Mouse (Mus musculus): ENCODE data around the gene Thpo. TPM values are rescaled to one million over a fixed set of nuclear protein-coding genes. Genes with fewer than 3 reads are reported as not detected.

The Thpo gene
- polyA plus RNA-seq, 1 experiment from 2014 or later: 1.2 TPM

DNA sequence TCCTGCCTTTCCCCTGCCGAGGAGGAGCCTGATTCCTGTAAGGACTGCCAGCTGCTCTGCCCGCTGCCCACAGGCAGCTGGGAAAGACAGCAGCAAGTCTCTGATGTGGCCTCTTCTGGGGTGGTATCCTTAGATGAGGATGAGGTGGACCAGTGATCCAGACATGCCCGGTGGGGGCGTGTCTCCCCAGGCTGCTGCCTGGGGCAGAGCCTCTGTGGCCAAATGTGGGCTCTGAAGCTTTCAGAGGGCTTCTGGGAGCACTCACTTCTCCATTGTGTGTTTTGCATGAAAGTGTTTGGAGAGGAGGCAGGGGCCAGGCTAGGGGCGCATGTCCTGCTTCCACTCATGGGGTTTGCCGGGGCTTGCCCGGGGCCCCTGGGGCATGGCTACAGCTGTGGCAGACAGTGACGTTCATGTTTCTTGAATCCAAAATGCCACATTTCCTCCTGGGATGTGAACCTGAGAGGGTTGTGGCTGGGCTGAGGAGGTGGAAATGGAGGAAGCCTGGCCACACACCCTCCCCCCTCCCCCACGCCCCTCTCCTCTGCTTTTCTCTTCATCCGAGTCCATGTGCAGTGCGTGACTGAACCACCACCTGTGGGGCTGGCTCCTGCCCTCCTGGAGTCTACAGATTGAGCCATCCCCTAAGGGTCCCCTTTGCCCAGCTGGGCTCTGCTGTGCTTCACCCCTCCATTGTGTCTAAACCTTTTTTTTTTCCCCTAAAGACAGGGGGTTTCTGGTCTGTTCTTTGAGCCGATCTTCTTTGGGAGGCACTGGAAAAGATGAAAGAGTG, 32.4 kb downstream of the Thpo start:
- peak; percentile 24; the same call in 1 of the 2 replicates for ATAC-seq (ENCODE audit: low FRiP score)
- WGBS: 16% methylated on average over 12 of the region's 12 CpGs
- DNase-seq (ENCODE audit: low spot score): no peak
- Histone ChIP-seq H3K27ac (peak overlapping the region; percentile 34; the same call in 1 of the 2 replicates), H3K36me3 (replicated peaks; ENCODE audit: control insufficient read depth, insufficient read depth) (peaks cover 56% of the 10 kb centered on the region), H3K4me1 (replicated peaks; ENCODE audit: control insufficient read depth, insufficient read depth, low read length) (peaks cover 19% of the 10 kb centered on the region), H3K9ac (no peak overlapping the region), H3K27me3 (ENCODE audit: control insufficient read depth, insufficient read depth, low read length) (no peaks in the 10 kb centered on the region), H3K9me3 (ENCODE audit: control insufficient read depth, low read length) (no peaks in the 10 kb centered on the region), H3K4me2 (replicated peaks) (no peak overlapping the region), H3K4me3 (replicated peaks; ENCODE audit: low read length) (no peak overlapping the region)

- Histone ChIP-seq H3K36me3 (replicated peaks; ENCODE audit: control insufficient read depth, insufficient read depth) (peaks cover 50% of the 10 kb centered on the region), H3K9ac (no peak overlapping the region), H3K4me1 (replicated peaks; ENCODE audit: control insufficient read depth, insufficient read depth, low read length) (peaks cover 24% of the 10 kb centered on the region), H3K27me3 (ENCODE audit: control insufficient read depth, insufficient read depth, low read length) (no peaks in the 10 kb centered on the region), H3K4me2 (replicated peaks) (no peak overlapping the region), H3K9me3 (ENCODE audit: control insufficient read depth, low read length) (no peaks in the 10 kb centered on the region), H3K4me3 (replicated peaks; ENCODE audit: low read length) (no peak overlapping the region), H3K27ac (no peak overlapping the region)
- WGBS: 37% methylated on average over 7 of the region's 7 CpGs
- DNase-seq (ENCODE audit: low spot score) (no peak), ATAC-seq (ENCODE audit: low FRiP score) (no peak)
These were observed 33.0 kb downstream of the Thpo start for GRCm38 (mm10) chr16:20701316-20701715.

GRCm38 (mm10) chr16:20700036-20700435, 34.3 kb downstream of the Thpo start:
- peaks cover 39% of the 10 kb centered on the region for H3K36me3 ChIP-seq (replicated peaks; ENCODE audit: control insufficient read depth, insufficient read depth)
- no peak overlapping the region for H3K4me2 ChIP-seq (replicated peaks)
- H3K27ac ChIP-seq: no peak overlapping the region
- H3K4me1 ChIP-seq (replicated peaks; ENCODE audit: control insufficient read depth, insufficient read depth, low read length): peaks cover 36% of the 10 kb centered on the region
- H3K9me3 ChIP-seq (ENCODE audit: control insufficient read depth, low read length): no peaks in the 10 kb centered on the region
- ATAC-seq (ENCODE audit: low FRiP score): no peak
- DNase-seq (ENCODE audit: low spot score): no peak
- H3K4me3 ChIP-seq (replicated peaks; ENCODE audit: low read length): no peak overlapping the region
- no peaks in the 10 kb centered on the region for H3K27me3 ChIP-seq (ENCODE audit: control insufficient read depth, insufficient read depth, low read length)
- H3K9ac ChIP-seq: 0 out of 2 replicates have a peak overlapping the region, but pooled peaks have one; percentile 9
- 36% methylated on average over 5 of the region's 5 CpGs for WGBS

- H3K4me2 ChIP-seq (replicated peaks): no peak overlapping the region
- H3K27me3 ChIP-seq (ENCODE audit: control insufficient read depth, insufficient read depth, low read length): no peaks in the 10 kb centered on the region
- peaks cover 31% of the 10 kb centered on the region for H3K36me3 ChIP-seq (replicated peaks; ENCODE audit: control insufficient read depth, insufficient read depth)
- H3K9me3 ChIP-seq (ENCODE audit: control insufficient read depth, low read length): no peaks in the 10 kb centered on the region
- H3K4me1 ChIP-seq (replicated peaks; ENCODE audit: control insufficient read depth, insufficient read depth, low read length): peaks cover 41% of the 10 kb centered on the region
- DNase-seq (ENCODE audit: low spot score) (no peak), ATAC-seq (ENCODE audit: low FRiP score) (no peak)
- no peak overlapping the region for H3K4me3 ChIP-seq (replicated peaks; ENCODE audit: low read length)
- WGBS: 85% methylated on average over 5 of the region's 5 CpGs
- H3K9ac ChIP-seq: no peak overlapping the region
- H3K27ac ChIP-seq: no peak overlapping the region
These were observed 35.0 kb downstream of the Thpo start for GRCm38 (mm10) chr16:20699266-20699665.

GRCm38 (mm10) chr16:20695622-20696323, 38.5 kb downstream of the Thpo start:
- ATAC-seq (ENCODE audit: low FRiP score): peak; percentile 79
- H3K4me3 ChIP-seq (replicated peaks; ENCODE audit: low read length): peak overlapping the region; percentile 41
- H3K27me3 ChIP-seq (ENCODE audit: control insufficient read depth, insufficient read depth, low read length): no peaks in the 10 kb centered on the region
- peaks cover 38% of the 10 kb centered on the region for H3K36me3 ChIP-seq (replicated peaks; ENCODE audit: control insufficient read depth, insufficient read depth)
- 1% methylated on average over 45 of the region's 46 CpGs for WGBS
- H3K4me1 ChIP-seq (replicated peaks; ENCODE audit: control insufficient read depth, insufficient read depth, low read length): peaks cover 40% of the 10 kb centered on the region
- peak overlapping the region; percentile 68 for H3K4me2 ChIP-seq (replicated peaks)
- H3K9me3 ChIP-seq (ENCODE audit: control insufficient read depth, low read length): no peaks in the 10 kb centered on the region
- peak overlapping the region; percentile 66 for H3K9ac ChIP-seq
- peak; percentile 93 for DNase-seq (ENCODE audit: low spot score)
- H3K27ac ChIP-seq: peak overlapping the region; percentile 86

- H3K27ac ChIP-seq: no peak overlapping the region; the same call in 1 of the 2 replicates
- H3K4me2 ChIP-seq (replicated peaks): peak overlapping the region; percentile 68; the same call in 1 of the 2 replicates
- no peak for DNase-seq (ENCODE audit: low spot score)
These were observed 39.5 kb downstream of the Thpo start for GRCm38 (mm10) chr16:20694781-20695180.

DNA sequence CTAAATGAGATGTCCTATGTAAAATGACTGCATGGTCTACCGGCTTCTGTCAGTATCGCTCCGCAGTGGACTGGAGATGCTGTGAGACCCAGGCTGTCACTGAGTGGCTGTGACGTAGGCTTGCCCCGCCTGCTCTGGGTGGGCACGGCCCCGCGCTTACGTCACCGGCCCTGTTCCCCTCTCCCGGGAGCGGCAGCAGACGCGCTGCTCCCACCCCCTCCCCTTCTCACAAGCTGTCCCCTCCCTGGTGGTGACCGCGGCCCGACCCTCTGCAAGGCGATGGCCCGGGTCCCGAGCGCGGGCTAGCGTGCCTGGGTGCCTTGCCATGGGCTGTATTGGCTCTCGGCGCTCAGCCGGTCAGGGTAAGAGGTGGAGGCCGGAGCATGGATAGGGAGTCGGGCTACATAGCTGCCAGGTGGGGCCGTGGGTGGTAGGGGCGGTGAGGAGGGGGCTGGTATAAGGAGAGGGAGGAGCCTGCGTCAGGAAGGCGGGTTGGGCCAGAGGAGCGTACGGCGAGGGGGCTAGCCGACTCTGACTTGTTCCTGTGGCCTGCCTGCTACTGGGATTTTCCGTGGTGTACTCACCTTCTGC, 41.1 kb downstream of the Thpo start, which contains the start of gene Fam131a:
Gene Fam131a, plus strand, starts transcription at position 131 of the 591 bp plus-strand sequence.
- Histone ChIP-seq H3K27ac (peak within 1 kb of the TSS; percentile 97), H3K9ac (peak within 1 kb of the TSS; percentile 79), H3K27me3 (ENCODE audit: control insufficient read depth, insufficient read depth, low read length) (no peaks in the 10 kb centered on the region), H3K4me2 (replicated peaks) (peak within 1 kb of the TSS; percentile 79), H3K9me3 (ENCODE audit: control insufficient read depth, low read length) (no peaks in the 10 kb centered on the region), H3K4me3 (replicated peaks; ENCODE audit: low read length) (peak within 1 kb of the TSS; percentile 63), H3K4me1 (replicated peaks; ENCODE audit: control insufficient read depth, insufficient read depth, low read length) (peaks cover 40% of the 10 kb centered on the region), H3K36me3 (replicated peaks; ENCODE audit: control insufficient read depth, insufficient read depth) (peaks cover 45% of the 10 kb centered on the region)
- DNase-seq (ENCODE audit: low spot score): peak; percentile 95
- ATAC-seq (ENCODE audit: low FRiP score): peak; percentile 95
- under 1% methylated on average over 36 of the region's 37 CpGs for WGBS

More at GRCm38 (mm10) chr16:20694781-20695180, 39.5 kb downstream of the Thpo start:
- Histone ChIP-seq H3K27me3 (ENCODE audit: control insufficient read depth, insufficient read depth, low read length) (no peaks in the 10 kb centered on the region), H3K9ac (no peak overlapping the region), H3K4me1 (replicated peaks; ENCODE audit: control insufficient read depth, insufficient read depth, low read length) (peaks cover 40% of the 10 kb centered on the region), H3K4me3 (replicated peaks; ENCODE audit: low read length) (no peak overlapping the region), H3K36me3 (replicated peaks; ENCODE audit: control insufficient read depth, insufficient read depth) (peaks cover 40% of the 10 kb centered on the region), H3K9me3 (ENCODE audit: control insufficient read depth, low read length) (no peaks in the 10 kb centered on the region)
- 67% methylated on average over 8 of the region's 8 CpGs for WGBS
- no peak for ATAC-seq (ENCODE audit: low FRiP score)

DNA sequence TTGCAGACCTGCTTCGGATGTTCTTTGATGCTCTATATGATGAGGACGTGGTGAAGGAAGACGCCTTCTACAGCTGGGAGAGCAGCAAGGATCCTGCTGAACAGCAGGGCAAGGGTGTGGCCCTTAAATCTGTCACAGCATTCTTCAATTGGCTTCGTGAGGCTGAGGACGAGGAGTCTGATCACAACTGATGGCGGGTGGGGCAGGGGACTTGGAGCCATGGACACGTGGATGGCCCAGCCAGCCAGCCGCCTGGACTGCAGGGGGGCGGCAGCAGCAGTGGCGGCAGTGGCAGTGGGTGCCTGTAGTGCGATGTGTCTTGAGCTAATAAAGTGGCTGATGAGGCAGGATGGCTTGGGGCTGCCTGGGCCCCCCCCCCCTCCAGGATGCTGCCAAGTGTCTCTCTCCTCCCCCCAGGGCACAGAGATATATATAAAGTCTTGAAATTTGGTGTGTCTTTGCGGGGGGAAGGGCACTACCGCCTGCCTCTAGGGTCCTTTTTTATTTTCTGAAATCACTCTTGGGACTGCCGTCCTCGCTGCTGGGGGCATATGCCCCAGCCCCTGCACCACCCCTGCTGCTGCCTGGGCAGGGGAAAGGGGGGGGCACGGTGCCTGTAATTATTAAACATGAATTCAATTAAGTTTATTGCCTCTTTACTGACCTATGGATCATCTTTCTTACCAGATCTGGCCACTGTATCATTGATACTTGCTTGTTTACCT, 41.9 kb downstream of the Thpo start:
- peak overlapping the region; percentile 97 for H3K27ac ChIP-seq
- H3K4me3 ChIP-seq (replicated peaks; ENCODE audit: low read length): peak overlapping the region; percentile 63
- peak overlapping the region; percentile 79; the same call in 1 of the 2 replicates for H3K4me2 ChIP-seq (replicated peaks)
- H3K27me3 ChIP-seq (ENCODE audit: control insufficient read depth, insufficient read depth, low read length): no peaks in the 10 kb centered on the region
- ATAC-seq (ENCODE audit: low FRiP score) (no peak; the same call in 1 of the 2 replicates), DNase-seq (ENCODE audit: low spot score) (no peak)
- peaks cover 38% of the 10 kb centered on the region for H3K4me1 ChIP-seq (replicated peaks; ENCODE audit: control insufficient read depth, insufficient read depth, low read length)
- H3K9ac ChIP-seq: peak overlapping the region; percentile 79; the same call in 1 of the 2 replicates
- peaks cover 53% of the 10 kb centered on the region for H3K36me3 ChIP-seq (replicated peaks; ENCODE audit: control insufficient read depth, insufficient read depth)
- WGBS: 38% methylated on average over 16 of the region's 16 CpGs
- no peaks in the 10 kb centered on the region for H3K9me3 ChIP-seq (ENCODE audit: control insufficient read depth, low read length)

All from hindbrain, embryonic 14.5 days (tissue).